In the genomic region with DNA sequence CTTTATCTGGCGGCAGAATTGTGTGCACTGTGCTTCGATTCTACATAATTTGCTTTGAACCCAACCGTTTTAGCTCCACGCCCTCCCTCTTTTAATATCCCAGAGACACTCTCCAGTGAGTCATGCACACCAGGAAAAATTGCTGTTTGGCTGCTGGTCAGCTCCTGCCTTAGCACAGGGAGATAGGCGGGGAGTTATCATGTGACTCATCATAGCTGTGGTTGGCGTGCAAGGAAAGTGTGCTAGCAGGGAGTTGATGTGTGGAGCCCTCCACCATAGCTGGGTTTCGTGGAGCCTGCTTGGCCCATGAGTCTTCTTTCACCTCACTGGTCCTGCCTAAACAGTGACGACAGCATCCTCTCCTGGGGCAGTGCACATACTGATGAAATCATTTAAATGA, we compare ENCODE assay signal across 9 mouse cellular contexts. TPM values are rescaled to one million over a fixed set of nuclear protein-coding genes. Genes with fewer than 3 reads are reported as not detected.
DNase-seq lines count a peak whose midpoint lies in the region; ATAC-seq and TF ChIP-seq lines count a peak whose summit lies in the region.
"Had no signal": no experiment of that assay in that cellular context is flagged by ENCODE, and none has a peak within 500 bp of the region (broad histone marks: within the 10 kb centered on the region; RNA-seq: fewer than 3 reads in every experiment).

No protein-coding gene starts in this region.

- TF ChIP-seq POLR2A in olfactory bulb, adult 2 months (IDR thresholded peaks at IDR 0.05; ENCODE audit: insufficient read depth, low read depth, low read length), result no peak

- no peak overlapping the region for H3K4me3 ChIP-seq in olfactory bulb, adult 2 months (ENCODE audit: insufficient read depth, low read depth, low read length)
- no peak overlapping the region for H3K4me3 ChIP-seq in hindbrain, embryonic 16.5 days (ENCODE audit: low read length)

- 19% methylated on average over 8 of the region's 8 CpGs for WGBS in olfactory bulb, adult 2 months
- 64% methylated on average over 8 of the region's 8 CpGs for WGBS in hindbrain, embryonic 16.5 days

- H3K27ac ChIP-seq in olfactory bulb, adult 2 months (ENCODE audit: insufficient read depth, low read depth, low read length), result peak overlapping the region; percentile 94
- no peak overlapping the region for H3K27ac ChIP-seq in hindbrain, embryonic 16.5 days (ENCODE audit: low read depth, low read length)
- H3K27ac ChIP-seq: liver, embryonic 14.5 days had no signal

- no peak overlapping the region for H3K4me2 ChIP-seq in hindbrain, embryonic 16.5 days (ENCODE audit: low read length)

- DNase-seq in adrenal gland, adult (ENCODE audit: inconsistent age in 2 of 2, low spot score in 1 of 2), result peak; percentile 83 to 89
- DNase-seq in adrenal gland, postnatal 4 days (ENCODE audit: low spot score in 2 of 2), result no peak
- DNase-seq in urinary bladder, postnatal 25 days (ENCODE audit: low spot score), result peak; percentile 33
- DNase-seq in urinary bladder, adult 2 months (ENCODE audit: low spot score), result no peak
- peak; percentile 51 to 61 for DNase-seq in layer of hippocampus, adult 8-10 months (ENCODE audit: low spot score in 2 of 2)
- no peak for DNase-seq in testis, postnatal 10 days (ENCODE audit: low spot score)

- TF ChIP-seq CTCF in olfactory bulb, adult 2 months (IDR thresholded peaks at IDR 0.05; ENCODE audit: insufficient read depth, low read depth, low read length), result no peak

- no peaks in the 10 kb centered on the region for H3K36me3 ChIP-seq in hindbrain, embryonic 16.5 days (ENCODE audit: control insufficient read depth, insufficient read depth, low read length)

- no peak for ATAC-seq in hindbrain, embryonic 16.5 days

- H3K9me3 ChIP-seq in hindbrain, embryonic 16.5 days (ENCODE audit: control insufficient read depth, low read length), result no peaks in the 10 kb centered on the region

- peaks cover 20% of the 10 kb centered on the region for H3K4me1 ChIP-seq in olfactory bulb, adult 2 months (ENCODE audit: control insufficient read depth, insufficient read depth, low read length)
- H3K4me1 ChIP-seq in hindbrain, embryonic 16.5 days (ENCODE audit: control insufficient read depth, insufficient read depth, low read depth, low read length), result no peaks in the 10 kb centered on the region

- H3K27me3 ChIP-seq in hindbrain, embryonic 16.5 days (replicated peaks; ENCODE audit: control insufficient read depth, insufficient read depth, low read length), result no peaks in the 10 kb centered on the region

- H3K9ac ChIP-seq in hindbrain, embryonic 16.5 days (ENCODE audit: low read depth, low read length), result no peak overlapping the region
- H3K9ac ChIP-seq: liver, embryonic 14.5 days had no signal

RNA-seq across cellular contexts. Expression of a gene that starts 33.9 kb away (rescaled TPM):
- total RNA-seq in adrenal gland, postnatal 4 days (2021), result under 1 TPM; 0.11 to 0.36 TPM
- 0.04 TPM in 2 replicates for polyA plus RNA-seq in urinary bladder, adult 2 months (2012; rRNA removed)
- under 1 TPM; 0.33 to 0.58 (median 0.46) TPM for total RNA-seq in layer of hippocampus, adult 8-10 months (2022)
- not detected in 2 replicates for polyA plus RNA-seq in olfactory bulb, adult 2 months (2012; ENCODE audit: insufficient read depth, insufficient read length, low replicate concordance, missing spikeins)
- not detected in 2 replicates for polyA plus RNA-seq in hindbrain, embryonic 16.5 days (2015; fragmentation: Nextera tagmentation; extraction: Ambion mirVana)

RNA-seq across cellular contexts. Expression of a gene that starts 57.8 kb away (rescaled TPM):
- 10 to 100 TPM; 39.2 to 41.8 TPM for total RNA-seq in adrenal gland, postnatal 4 days (2021)
- polyA plus RNA-seq in urinary bladder, adult 2 months (2012; rRNA removed), result 40.5 and 49.0 TPM in 2 replicates
- total RNA-seq in layer of hippocampus, adult 8-10 months (2022), result 10 to 100 TPM; 87.2 to 97.4 (median 91.8) TPM
- polyA plus RNA-seq in olfactory bulb, adult 2 months (2012; ENCODE audit: insufficient read depth, insufficient read length, low replicate concordance, missing spikeins), result 219 TPM in 1 of 2 replicates, not detected in the other
- polyA plus RNA-seq in hindbrain, embryonic 16.5 days (2015; fragmentation: Nextera tagmentation; extraction: Ambion mirVana), result 59.0 and 60.4 TPM in 2 replicates

Comparison
In these comparisons a context has a peak if more than half of its experiments do, and no peak if none do; other contexts are left out.
1. DNase-seq: peak in adrenal gland, adult (2 of 2), urinary bladder, postnatal 25 days (single experiment) and layer of hippocampus, adult 8-10 months (2 of 2); none in adrenal gland, postnatal 4 days (0 of 2), urinary bladder, adult 2 months (single experiment) and testis, postnatal 10 days (single experiment).